Mouse (Mus musculus) spleen, adult 12 weeks (tissue): Measurements from ENCODE around the gene Ndufs3.
"Not testable (repeated sequence)": the region's sequence is repeated elsewhere in the genome, so short reads cannot be mapped to it uniquely, and the experiment has no call there.

ENCODE experiments used
- DNase-seq: peaks from one replicate; pipeline ENCODE4 v3.0.0; 2022; ENCODE audit warnings: low spot score

The Ndufs3 gene

GRCm38 (mm10) chr2:90906721-90907120 lies 2.1 kb upstream of the Ndufs3 start:
- DNase-seq, result no peak

GRCm38 (mm10) chr2:90904856-90905224 lies 213 bp upstream of the Ndufs3 start:
- DNase-seq, result no peak

- DNase-seq, result no peak
These were observed 1.2 kb downstream of the Ndufs3 start for GRCm38 (mm10) chr2:90903398-90903797.

- DNase-seq, result not testable (repeated sequence)
These were observed 10.3 kb downstream of the Ndufs3 start for GRCm38 (mm10) chr2:90894299-90894677.

GRCm38 (mm10) chr2:90893673-90894298 lies 10.8 kb downstream of the Ndufs3 start:
- DNase-seq, result peak; percentile 27

- DNase-seq, result peak; percentile 44
These were observed 14.8 kb downstream of the Ndufs3 start for GRCm38 (mm10) chr2:90889550-90890548.

GRCm38 (mm10) chr2:90887627-90888026 lies 17.0 kb downstream of the Ndufs3 start:
- DNase-seq, result no peak

- no peak for DNase-seq
These were observed 18.2 kb downstream of the Ndufs3 start for GRCm38 (mm10) chr2:90886436-90886835.

GRCm38 (mm10) chr2:90885218-90886041 lies 19.2 kb downstream of the Ndufs3 start, which contains the start of gene C1qtnf4:
C1qtnf4 (plus strand) TSS chr2:90885860.
- DNase-seq, result no peak

GRCm38 (mm10) chr2:90881824-90882223 lies 22.8 kb downstream of the Ndufs3 start:
- DNase-seq, result no peak

GRCm38 (mm10) chr2:90880144-90880785 lies 24.4 kb downstream of the Ndufs3 start:
- DNase-seq, result no peak

- no peak for DNase-seq
These were observed 25.2 kb downstream of the Ndufs3 start for GRCm38 (mm10) chr2:90879419-90879818.

GRCm38 (mm10) chr2:90877584-90878259 lies 26.9 kb downstream of the Ndufs3 start:
- no peak for DNase-seq

- DNase-seq, result no peak
These were observed 29.4 kb downstream of the Ndufs3 start for GRCm38 (mm10) chr2:90875239-90875638.

- DNase-seq, result no peak
These were observed 30.6 kb downstream of the Ndufs3 start for GRCm38 (mm10) chr2:90874025-90874424.

- no peak for DNase-seq
These were observed 33.3 kb downstream of the Ndufs3 start for GRCm38 (mm10) chr2:90871180-90871961.

GRCm38 (mm10) chr2:90870136-90870601 lies 34.5 kb downstream of the Ndufs3 start:
- peak; percentile 21 for DNase-seq

GRCm38 (mm10) chr2:90866524-90866923 lies 38.1 kb downstream of the Ndufs3 start:
- peak; percentile 62 for DNase-seq

- DNase-seq, result no peak
These were observed 40.4 kb downstream of the Ndufs3 start for GRCm38 (mm10) chr2:90864184-90864583.

GRCm38 (mm10) chr2:90861486-90861885 lies 43.1 kb downstream of the Ndufs3 start:
- DNase-seq, result no peak
